Mouse (Mus musculus) layer of hippocampus, postnatal 10 days (tissue): ENCODE results near the gene Cyp3a25. TPM values are rescaled to one million over a fixed set of nuclear protein-coding genes. Genes with fewer than 3 reads are reported as not detected.
"Not testable (repeated sequence)": the region's sequence is repeated elsewhere in the genome, so short reads cannot be mapped to it uniquely, and the experiment has no call there.

Experiments
- DNase-seq, 2 experiments: peaks; one replicate each; pipeline ENCODE4 v3.0.0; 2021; ENCODE audit warnings: low spot score in 2 of 2
- long read RNA-seq: library from polyadenylated mRNA; stranded (forward); transcript quantifications from one replicate; pipeline ENCODE4 v2.0.0, GENCODE M21; 2023
- total RNA-seq, 2 experiments: library from RNA; stranded (reverse); gene quantifications; 2 replicates each; pipeline ENCODE4 v1.2.3; 2021

Cyp3a25 gene
- not detected for total RNA-seq
- long read RNA-seq: 0 reads

- DNase-seq: not testable (repeated sequence)
Observed at GRCm38 (mm10) chr5:146009509-146009908, at the start of gene Cyp3a25. Gene Cyp3a25 (minus strand): TSS chr5:146009618.

GRCm38 (mm10) chr5:146021136-146021535, 11.7 kb upstream of the Cyp3a25 start:
- no peak for DNase-seq

- no peak for DNase-seq
Observed at GRCm38 (mm10) chr5:146018275-146018674, 8.9 kb upstream of the Cyp3a25 start.

- no peak for DNase-seq
Observed at GRCm38 (mm10) chr5:146011251-146011650, 1.8 kb upstream of the Cyp3a25 start.

GRCm38 (mm10) chr5:145967080-145967479, 42.3 kb downstream of the Cyp3a25 start:
- no peak for DNase-seq

Other genes starting within 250 kb of the Cyp3a25 start
- not detected for gene Cyp3a44, start 203.7 kb downstream of the Cyp3a25 start, total RNA-seq
- gene Cyp3a11, start 129.7 kb downstream of the Cyp3a25 start, total RNA-seq: not detected
- gene Cyp3a59, start 69.6 kb upstream of the Cyp3a25 start, total RNA-seq: not detected
- gene Gm5565, start 150.9 kb upstream of the Cyp3a25 start, total RNA-seq: not detected
- gene Gm6309, start 161.1 kb upstream of the Cyp3a25 start, total RNA-seq: not detected
- gene 1700001J03Rik, start 175.7 kb upstream of the Cyp3a25 start, total RNA-seq: 1 to 10 TPM; 1.1 TPM
- 10 to 100 TPM; 42.1 to 45.4 TPM for gene Rnf6, start 211.9 kb upstream of the Cyp3a25 start, total RNA-seq
- gene Cdk8, start 221.6 kb upstream of the Cyp3a25 start, total RNA-seq: 10 to 100 TPM; 55.0 to 56.3 TPM